Mouse (Mus musculus) retina, adult 2 months (tissue): ENCODE results near the gene Syce1.

Experiments
- DNase-seq: peaks from one replicate; pipeline ENCODE4 v3.0.0-alpha.2; 2012; ENCODE audit warnings: low read depth, low spot score

The Syce1 gene

DNA sequence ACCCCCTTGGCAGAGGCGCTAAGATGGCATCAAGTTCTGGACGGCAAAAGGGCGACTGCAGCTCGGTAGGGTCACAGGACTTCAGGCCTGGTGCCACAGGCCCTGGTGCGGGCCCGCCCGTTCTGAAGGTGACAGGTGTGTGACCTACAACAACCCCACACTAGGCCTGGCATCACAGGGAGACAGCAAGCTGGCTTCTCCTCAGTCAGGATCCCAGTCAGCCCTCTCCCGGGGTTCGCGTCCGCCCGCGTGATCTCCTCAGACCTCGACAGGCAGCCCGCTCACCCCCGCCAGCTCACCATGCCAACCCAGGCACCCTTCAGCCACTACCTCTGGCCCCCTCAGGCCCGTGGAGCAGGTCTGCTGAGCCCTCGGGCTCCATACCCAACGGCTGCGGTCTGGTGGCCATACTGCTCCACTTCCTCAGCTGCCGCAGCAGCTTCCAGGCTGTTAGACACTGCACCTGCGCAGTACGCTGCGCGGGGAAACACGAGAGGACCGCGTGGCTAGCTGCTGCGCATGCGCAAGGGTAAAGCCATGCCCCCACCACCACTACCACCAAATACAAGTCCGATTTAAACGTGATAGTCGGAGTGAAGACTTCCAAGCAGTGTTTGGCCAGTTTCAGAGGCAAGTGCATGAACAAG is at the start of gene Syce1:
Syce1 (minus strand) TSS at position 447 of the 647 bp plus-strand sequence.
- DNase-seq: no peak

DNA sequence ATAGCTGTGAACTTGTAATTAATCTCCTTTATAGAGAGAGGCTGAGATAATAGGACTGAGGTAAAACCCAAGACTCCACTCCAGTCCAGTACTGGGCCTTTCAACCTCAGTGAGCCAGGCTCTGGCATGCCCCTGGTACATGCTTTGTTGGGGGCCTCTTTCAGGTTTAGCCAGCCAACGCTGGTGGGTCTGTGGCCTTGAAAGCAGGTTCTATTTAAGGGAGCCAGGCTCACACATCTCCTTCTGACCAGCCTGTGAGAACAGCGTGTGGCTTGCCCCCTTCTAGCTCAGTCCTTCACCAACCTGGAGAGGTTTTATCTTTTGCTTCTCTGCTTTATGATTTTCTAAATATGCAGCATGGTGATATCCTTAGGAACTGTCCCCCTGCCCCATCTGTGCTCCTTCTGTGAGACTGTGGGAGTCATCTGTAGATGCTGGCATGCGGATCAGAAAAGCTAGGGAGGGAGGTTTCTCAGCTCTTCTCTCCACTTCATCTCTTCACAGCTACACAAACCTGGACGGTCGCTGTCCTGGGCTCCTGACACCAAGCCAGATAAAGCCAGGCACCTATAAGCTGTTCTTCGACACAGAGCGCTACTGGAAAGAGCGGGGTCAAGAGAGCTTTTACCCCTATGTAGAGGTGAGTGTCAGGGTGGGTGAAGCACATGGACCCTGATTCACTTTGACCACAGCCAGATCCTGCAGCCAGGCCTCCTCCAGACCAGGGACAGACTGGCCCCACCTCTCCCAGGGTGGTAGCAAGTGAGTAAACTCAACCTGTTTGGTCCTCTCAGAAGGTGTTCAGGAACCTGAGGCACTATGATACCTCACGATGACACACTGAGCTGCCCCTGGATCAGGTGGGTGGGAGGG is 48.8 kb upstream of the Syce1 start:
- DNase-seq: no peak

DNA sequence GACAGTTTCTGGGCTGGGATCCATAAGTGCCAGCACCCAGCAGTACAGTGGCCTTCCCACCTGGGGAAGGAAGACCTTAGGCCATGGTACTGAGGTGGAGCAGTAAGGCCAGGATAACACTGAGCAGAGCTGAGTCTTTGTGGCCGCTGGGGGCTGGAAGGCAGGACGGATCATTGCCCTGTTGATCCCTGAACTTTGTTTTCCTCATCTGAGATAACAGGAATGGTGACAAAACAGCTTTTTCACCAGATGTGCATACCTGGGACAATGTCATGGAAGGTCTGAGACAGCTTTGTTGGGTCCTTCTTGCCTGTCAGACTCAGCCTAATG is 48.1 kb upstream of the Syce1 start:
- DNase-seq: no peak

DNA sequence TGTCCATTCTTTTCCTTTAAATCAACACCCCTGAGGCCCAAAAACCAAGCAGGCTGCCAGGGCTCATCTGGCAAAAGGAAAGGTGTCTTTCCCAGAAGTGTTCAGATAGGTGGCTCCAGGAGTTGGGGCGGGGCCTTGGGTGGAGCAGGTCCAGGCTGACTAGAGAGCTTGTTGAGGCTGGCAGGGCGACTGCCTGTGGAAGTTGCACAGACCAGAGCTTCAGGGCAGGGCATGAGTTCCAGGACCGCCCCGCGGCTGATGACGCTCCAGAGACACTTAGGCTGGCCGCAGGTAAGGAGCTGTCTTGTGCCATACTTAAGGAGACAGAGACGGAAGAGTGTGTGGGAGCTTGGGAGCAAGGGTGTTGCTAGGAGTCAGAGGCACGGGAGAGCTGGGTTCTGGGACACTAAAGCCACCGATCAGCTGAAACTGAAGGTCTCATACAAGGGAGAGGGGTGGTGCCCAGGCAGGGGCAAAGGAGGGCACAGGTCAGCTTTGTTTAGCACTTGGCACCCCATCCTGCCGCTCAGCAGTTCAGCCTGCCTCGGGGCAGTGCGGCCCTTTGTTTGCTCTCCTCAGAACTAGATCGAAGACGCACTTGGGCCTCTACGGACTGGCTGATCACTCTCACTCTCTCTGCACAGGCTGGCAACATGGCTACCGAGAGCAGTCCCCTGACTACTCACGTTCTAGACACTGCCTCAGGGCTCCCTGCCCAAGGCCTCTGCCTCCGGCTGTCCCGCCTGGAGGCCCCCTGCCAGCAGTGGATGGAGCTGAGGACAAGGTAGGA is 47.5 kb upstream of the Syce1 start, which contains the start of gene Urah:
Urah (plus strand) TSS at position 51 of the 790 bp plus-strand sequence.
- no peak for DNase-seq

DNA sequence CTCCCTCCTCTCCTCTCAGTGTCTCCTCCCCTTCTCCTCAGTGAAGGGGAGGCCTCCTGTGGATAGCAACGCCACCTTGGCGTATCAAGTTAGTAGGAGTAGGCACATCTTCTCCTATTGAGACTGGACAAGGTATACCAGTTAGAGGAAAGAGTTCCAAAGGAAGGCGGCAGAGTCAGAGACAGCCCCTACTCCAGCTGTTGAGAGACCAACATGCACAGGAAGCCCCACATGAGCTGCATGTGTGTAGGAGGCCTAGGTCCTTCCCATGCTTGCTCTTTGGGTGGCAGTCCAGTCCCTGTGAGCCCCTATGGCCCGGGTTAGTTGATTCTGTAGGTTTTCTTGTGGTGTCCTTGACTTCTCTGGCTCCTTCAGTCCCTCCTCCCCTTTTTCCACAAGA is 45.7 kb upstream of the Syce1 start:
- no peak for DNase-seq

DNA sequence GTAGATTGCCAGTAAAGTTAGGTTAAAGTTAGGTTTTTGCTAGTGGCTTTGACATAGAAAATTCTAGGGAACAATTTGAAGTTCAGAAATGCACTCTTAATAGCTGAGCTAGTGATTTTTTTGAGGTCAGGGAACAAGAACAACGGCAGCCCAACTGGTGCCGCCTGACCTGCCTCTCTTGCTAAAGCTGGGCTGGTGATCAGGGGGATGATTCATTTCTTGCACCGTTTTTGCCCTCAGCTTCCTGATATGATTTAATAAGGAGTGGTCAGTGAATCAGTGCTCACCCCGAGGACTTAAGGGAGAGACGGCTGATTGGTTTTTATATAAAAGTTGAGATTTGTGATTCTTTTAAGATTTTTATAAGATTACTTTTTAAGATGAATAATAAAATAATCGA is 43.8 kb upstream of the Syce1 start:
- no peak for DNase-seq

DNA sequence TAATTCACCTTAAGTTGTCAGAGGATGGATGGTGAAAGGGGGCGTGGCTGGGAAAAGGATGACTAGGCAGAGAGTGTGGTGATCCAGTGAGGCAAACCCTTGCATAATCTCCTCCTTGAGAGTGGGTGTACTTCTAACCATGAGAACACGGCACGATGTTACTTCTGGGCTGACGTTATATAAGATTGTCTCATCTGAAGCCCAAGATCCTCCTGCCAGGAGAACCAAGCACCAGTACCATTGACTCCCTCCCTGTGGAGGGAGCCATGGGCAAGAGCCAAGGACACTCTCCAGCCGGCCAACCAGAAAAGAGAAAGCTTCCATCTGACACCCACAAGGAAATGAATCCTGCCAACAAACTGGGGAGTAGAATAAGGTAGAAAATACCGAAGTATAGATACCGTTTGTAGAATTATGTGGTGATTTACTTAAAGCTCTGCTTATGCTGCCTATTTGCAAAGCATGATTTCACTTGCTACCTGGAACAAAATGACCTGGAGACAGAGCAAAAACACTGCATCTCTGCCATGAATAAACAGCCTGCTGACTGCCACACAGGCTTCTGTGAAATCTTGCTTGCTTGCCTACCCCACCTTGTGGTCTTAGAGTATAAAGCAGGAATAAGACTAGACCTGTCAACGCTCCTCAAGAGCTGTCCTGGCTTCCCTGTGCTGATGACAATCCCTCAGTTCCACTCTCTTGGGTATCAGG is 40.7 kb upstream of the Syce1 start:
- no peak for DNase-seq

DNA sequence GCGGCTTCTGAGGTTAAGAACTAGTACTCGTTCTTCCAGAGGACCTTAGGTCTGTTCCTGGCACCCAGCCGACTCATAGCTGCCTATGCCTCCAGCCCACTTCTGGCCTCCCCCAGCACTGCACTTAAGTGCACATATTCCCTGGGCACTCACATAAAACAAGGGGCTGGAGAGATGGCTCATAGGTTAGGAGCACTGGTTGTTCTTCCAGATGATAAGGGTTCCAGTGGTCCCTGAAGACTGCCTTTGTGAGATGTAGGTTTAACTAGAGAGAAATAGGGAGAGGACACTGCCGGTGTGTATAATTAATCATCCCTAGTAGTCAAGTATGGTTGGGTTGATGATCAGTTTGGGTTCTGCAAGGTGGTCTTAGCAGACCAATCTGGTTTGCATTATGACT is 35.1 kb upstream of the Syce1 start:
- no peak for DNase-seq

DNA sequence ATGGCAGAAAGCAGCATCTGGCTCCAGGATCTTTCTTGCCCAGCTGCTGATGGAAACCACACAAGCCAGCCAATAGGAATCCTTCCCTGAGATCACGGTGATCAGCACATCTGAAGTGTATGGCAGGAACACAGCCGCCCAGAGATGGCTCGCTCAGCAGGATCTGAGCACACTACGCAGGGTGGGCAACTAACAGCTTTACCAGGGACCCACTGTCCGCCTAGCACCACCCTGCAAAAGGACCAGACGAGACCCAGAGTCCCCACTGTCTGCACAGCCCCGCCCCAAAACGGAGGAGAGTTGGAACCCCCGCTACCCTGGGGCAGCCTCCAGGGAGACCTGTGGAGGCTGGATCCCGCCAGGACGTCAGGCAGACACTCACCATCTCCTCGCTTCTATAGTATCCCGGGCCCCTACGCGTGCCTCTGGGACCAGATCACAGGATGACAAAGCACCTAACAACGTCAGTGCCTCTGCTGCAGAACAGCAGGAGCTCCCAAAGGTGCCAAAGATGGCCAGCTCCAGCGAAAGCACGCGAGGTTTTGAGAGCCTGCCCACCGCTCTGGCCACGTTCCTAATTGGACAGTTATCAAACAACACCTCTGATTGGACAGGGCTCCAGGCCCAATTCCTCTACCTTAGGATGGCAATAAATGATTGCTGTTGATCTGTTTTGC is 34.1 kb upstream of the Syce1 start, which contains the start of gene Zfp941:
Zfp941 (minus strand) TSS at position 526 of the 677 bp plus-strand sequence.
- DNase-seq: no peak

DNA sequence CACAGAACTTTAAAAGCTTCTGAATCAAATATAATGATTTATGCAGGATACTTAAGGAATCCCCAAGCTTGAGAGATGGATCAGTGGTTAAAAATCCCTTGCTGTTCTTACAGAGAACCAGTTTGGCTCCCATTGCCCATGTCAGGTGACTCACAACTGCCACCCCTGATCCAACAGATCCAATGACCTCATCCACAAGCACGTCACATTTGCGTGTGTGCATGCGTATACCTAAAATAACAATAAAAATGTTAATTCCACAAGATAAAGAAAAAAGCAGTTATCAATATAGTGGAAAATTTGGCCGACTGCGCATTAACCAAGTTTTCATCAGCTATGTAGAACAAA is 33.6 kb upstream of the Syce1 start:
- DNase-seq: no peak

DNA sequence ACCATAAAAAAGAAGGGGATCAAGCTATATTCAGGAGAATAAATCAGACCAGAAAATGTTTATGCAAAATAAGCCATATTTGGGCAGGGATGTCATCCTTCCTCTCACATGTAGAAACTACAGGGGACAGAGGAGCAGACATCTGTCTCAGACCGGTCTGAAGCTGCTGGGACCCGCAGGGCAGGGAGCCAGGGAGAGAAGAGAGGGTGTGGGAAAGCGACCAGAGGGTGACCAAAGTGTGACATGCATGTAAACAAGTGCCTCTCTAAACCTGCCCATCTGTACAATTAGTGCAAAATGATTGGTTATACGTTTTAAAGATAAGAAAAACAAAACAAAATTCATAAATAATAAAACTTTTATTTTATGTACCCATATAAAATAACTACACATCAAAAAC is 32.5 kb upstream of the Syce1 start:
- DNase-seq: no peak

DNA sequence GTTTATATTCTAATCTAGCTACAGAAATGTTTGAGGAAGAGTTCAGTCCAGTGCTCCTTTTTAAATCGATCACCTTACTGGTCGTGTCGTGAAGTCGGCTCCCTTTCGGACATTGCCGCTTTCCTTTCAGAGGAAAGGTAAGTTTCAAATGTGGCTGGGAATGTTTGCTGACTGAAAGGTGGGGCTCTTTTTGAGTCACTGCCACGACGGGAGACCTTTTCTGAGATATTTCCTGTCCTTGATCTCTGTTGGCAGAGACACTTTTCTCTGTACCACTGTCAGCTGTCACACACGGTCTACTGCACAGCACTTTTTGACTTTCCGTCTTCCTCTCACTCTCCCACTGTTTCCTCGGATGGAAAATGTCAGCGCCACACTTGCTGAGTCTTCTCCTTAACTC is 25.2 kb upstream of the Syce1 start:
- no peak for DNase-seq

DNA sequence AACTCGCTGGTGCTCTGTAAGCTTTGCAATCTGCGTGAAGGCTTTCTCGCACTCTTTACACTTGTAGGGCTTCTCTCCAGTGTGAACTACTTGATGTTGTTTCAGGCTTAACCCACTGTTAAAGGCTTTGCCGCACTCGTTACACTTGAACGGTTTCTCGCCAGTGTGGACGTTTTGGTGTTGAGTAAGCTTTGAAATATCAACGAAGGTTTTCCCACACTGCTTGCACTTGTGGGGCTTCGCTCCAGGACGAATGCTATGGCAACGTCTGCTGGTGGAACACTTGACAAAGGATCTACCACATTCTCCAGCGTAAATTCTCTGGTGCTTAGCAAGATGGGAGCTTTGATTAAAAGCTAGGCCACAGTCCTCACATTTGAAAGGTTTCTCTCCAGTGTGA is 24.1 kb upstream of the Syce1 start:
- no peak for DNase-seq

DNA sequence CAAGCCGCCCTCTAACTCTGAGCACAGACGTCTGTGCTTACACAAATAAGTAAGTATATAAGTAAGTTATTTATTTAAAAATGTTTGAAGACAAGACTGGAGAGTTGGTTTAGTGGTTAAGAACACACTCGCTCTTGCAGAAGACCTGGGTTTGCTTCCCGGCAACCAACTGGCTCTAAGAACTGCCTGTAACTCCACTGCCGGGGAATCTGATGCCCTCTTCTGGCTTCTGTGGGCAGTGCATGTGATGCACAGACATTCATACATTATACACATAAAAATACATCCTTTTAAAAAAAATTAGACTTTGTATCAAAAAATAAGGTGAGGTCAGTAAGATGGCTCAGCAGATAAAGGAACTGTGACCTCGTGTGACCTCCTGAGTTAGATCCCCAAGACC is 22.8 kb upstream of the Syce1 start:
- no peak for DNase-seq

DNA sequence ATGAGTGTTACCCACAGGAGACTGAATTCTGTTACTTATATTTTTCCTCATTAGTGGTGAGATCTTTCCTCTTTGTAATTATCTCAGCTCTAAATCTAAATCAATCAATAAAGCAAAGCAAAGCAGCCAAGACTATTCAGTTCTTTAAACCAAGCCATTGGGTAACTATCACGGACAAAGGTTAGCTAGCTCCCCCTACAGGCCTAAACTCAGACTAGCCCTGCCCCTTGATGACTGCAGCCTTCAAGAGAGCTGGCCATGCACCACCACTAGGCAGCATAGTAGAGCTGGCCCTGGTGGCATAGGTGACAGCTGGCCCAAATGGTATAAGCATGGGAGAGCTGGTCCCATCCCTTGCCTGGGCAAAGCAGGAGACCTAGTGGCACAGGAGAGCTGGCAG is 18.1 kb upstream of the Syce1 start:
- DNase-seq: no peak

DNA sequence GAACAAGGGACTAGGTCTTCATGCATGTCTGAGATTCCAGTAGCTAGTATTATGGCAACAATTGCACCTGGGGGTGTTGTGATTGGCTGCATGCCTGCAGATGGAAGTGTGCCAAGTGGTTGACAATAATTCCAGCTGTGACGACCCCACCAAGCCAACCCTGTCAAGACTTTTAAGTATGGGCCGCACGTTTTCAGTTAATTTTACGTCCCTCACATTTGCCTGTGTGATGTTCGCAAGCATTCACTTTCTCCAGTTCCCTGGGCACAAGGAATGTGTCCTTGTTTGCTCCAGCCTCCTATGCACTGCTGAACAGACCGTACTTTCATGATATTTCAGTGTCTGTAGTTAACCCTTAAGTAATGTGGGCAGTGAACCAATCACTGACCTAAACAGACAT is 15.0 kb upstream of the Syce1 start:
- DNase-seq: no peak

DNA sequence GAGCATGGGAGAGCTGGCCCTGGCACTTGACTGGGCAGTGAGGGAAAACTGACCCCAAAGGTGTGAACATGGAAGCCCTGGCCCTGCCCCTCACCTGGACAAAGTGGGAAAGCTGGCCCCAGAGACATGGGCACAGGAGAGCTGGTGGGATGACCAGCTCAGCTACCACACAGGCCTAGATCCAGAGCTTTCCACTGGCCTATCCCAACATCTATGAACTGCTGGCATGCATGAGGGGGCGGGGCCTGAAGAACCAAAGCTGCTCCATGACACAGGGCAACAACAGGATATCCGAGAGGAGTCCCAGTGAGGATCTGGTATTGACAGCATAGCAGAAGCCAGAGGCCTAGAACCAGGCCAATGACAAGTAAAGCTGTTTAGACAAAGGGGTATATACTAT is 10.6 kb upstream of the Syce1 start:
- no peak for DNase-seq

DNA sequence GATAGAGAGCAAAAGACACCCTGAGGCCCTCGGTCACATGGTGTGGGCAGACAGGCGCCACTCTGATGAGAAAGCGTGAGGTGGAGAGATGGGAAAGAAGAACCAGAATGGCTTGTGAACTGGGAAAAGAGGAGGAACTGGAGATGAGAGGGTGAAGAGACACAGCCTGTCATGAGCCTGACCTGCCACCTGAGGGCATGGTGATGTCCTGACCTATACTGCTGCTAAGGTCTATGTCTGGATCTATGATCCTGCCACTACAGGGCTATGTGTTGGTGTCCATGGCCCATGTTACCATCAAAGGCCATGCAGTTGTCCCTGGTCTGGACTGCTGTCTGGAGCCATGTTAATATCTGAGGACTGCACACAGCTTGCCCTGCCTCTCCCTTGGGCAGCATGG is 10.0 kb upstream of the Syce1 start:
- DNase-seq: no peak

DNA sequence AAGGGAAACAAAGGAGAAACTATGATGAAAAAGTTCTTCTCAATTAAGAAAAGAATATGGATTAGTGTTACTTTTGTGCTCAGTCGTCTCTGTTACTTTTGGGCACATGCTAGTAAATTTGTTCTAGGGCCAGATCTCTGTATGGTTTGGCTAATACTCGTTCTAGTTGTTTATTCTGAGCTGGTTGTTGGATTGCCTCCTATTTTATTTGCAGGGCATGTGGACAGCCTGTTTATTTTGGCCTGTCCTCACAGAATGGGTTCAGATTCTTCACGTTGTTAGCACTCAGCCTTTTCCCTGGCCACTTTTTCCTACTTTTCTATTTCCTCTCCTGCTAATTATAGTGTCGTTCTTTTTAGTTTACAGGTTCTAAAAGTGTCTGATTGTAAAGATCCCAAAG is 5.9 kb upstream of the Syce1 start:
- no peak for DNase-seq

DNA sequence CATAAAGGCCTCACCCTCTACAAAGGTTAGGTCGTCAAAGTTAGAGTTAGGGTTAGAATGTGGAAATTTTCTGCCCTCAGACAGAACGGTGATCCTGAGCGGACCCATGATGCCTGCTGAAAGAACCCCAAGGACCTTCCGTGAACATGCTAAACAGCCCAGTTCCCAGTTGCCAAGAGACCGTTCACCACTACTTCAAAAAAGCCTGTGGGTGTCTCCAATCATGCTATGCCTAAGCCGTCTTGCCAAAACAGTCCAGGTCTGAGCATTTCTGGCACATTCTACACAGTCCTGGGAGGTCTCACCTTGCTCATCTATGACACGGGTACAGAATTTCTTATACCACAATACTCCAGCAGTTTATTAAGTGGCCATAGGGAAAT is 392 bp upstream of the Syce1 start:
- DNase-seq: no peak

DNA sequence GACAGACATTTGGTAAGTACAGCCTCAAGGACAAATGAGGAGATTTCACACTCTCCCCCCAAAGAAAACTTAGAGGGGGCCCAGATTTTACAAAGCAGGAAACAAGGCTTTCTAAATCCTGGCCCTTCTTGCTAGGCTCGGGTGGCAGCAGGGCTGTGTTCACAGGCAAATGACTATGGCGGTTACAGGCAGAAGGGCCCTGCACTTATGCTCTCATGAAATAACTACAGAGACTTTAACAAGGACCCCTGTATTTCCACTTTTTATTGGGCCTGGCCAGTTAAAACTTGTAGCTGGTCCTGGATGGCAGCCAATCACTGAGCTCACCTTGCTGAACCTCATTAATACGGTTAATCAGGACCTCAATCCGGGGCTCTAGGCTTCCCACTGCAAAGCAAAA is 7.1 kb downstream of the Syce1 start:
- DNase-seq: no peak
